Mouse (Mus musculus): ENCODE results near the gene Fam171a2.
"Not testable (repeated sequence)": the region's sequence is repeated elsewhere in the genome, so short reads cannot be mapped to it uniquely, and the experiment has no call there.

Fam171a2 gene

DNA sequence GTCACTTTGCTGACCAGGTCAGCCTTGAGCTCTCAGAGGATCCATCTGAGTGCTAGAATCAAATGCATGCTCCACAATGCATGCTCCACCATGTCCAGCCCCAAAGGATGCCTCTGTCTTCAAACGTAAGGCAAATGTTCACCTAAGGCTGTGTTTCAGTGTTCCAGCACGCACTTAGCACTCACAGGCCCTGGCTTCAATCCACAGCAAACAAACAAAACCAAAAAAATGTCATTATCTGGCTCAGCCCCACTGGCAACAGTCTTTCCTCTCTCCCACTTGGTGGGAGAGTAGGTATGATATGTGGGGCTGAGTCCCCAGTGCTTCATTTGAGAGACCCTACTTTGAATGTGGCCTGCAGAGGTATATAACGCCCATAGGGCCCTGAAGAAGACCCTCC lies 36.4 kb downstream of the Fam171a2 start:
- DNase-seq (ENCODE audit: low read depth, low spot score): no peak

- DNase-seq (ENCODE audit: low read depth, low spot score): not testable (repeated sequence)
These were observed 37.1 kb downstream of the Fam171a2 start for GRCm38 (mm10) chr11:102410345-102410744.

GRCm38 (mm10) chr11:102409795-102410330 lies 37.6 kb downstream of the Fam171a2 start:
- no peak for DNase-seq (ENCODE audit: low read depth, low spot score)

DNA sequence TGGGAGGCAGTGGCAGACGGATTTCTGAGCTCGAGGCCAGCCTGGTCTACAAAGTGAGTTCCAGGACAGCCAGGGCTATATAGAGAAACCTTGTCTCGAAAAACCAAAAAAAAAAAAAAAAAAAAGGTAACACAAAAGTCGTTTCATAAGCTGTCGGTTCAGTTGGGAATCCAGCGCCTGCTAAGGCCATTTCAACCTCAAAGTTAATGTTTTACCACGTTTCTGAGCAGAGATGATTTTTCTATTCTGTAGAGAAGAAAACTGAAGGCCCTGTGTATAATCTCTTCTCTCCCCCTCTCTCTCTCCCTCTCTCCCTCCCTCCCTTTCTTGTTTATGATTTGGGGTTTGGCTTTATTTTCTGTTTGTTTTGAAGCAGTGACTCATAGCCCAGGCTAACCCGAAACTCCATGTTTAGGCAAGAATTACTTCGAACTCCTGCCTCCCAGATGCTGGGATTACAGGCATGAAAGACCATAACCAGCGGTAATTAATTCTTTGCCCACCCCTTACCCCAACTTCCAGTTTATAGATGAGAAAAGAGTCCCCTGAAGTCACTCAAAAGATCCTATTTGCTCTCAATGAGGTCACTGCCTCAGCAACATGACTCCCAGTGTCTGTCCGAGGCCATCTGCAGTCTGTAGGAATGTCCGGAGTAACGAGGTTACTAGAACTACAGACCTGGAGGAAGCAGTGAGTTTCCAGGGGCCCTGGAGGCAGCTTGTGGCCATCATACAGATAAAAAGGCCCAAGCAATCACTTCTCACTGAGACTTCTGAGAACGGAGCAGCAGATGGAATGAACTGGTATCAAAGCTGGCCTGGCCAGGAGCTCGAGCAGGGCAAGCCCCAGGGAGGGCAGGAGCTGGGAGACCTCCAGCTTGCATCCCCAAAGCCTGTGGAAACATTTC lies 38.3 kb downstream of the Fam171a2 start:
- DNase-seq (ENCODE audit: low read depth, low spot score): no peak

- DNase-seq (ENCODE audit: low read depth, low spot score): peak; percentile 100
These were observed 39.1 kb downstream of the Fam171a2 start for GRCm38 (mm10) chr11:102408344-102408876.

DNA sequence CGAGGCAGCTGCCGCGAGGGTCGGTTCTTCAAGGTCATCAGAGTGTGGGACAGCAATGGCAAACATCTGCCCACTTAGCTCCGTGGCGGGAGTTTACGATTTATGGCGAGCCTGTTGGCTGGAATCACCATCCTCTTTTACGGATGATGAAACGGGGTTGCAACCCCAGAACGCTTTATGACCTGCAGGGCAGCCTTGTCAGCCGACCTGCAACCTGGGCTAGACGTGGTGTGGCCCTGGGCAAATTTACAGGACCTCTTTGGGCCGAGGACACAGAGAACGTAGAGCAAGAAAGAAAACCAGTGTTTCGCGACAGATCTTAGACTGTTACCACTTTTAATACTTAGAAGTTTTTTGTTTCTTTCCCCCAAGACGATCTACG lies 39.7 kb downstream of the Fam171a2 start, which contains the start of gene Slc25a39:
TSS of gene Slc25a39 (minus strand) at position 113 of the 382 bp plus-strand sequence.
- DNase-seq (ENCODE audit: low read depth, low spot score): no peak

- peak; percentile 94 for DNase-seq (ENCODE audit: low read depth, low spot score)
These were observed 40.3 kb downstream of the Fam171a2 start for GRCm38 (mm10) chr11:102406900-102407833.

DNA sequence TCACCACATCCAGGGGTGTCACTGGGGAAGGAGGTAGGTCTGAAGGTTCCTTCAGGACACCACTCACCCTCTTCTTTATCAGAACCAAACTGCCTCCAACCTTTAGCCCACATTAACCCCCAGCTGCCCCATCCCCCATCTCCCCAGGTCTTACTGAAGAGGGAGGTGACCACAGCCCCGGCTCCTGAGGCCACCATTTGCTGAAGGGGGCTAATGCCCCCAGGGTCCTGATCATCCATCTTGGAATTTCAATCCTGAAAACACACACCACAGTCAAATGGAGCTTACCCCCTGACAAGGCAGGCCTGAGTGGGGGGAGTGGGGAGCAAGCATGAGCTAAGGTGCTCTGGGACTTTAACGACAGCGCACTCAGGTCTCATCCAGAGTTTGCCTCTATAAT lies 41.1 kb downstream of the Fam171a2 start:
- DNase-seq (ENCODE audit: low read depth, low spot score): no peak

DNA sequence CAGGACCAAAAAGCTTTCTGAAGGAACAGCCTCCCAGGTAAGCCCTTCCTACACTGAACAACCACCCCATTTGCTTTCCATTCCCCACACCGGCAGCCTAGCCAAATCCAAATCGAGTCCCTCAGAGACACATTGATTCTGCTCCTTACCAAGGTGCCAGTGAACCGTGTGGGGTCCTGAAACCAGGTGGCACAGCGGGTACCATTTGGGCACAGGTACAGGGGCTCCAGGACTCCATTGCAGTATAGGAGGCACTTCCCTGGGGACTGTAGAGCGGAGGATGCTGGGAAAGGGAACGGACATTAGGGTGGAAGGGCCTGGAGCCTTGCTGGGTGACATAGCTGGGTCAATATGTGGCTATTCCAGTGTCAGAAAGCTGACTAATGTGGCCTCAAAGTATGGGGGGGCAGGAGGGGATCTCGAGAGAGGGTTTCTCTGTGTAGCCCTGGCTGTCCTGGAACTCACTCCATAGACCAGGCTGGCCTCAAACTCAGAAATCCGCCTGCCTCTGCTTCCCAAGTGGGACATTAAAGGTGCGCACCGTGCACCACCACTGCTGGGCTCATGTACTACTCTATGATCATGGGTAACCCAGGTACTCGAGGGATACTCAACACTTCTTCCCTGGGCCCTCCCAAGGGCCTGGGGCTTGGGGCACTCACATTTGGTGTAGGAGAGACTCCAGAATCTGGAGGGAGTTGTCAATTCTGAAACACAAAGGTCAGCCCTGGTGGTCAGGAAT lies 41.8 kb downstream of the Fam171a2 start:
- no peak for DNase-seq (ENCODE audit: low read depth, low spot score)

- no peak for DNase-seq (ENCODE audit: low read depth, low spot score)
These were observed 43.1 kb downstream of the Fam171a2 start for GRCm38 (mm10) chr11:102404161-102405010.

- DNase-seq (ENCODE audit: low read depth, low spot score): no peak
These were observed 43.8 kb downstream of the Fam171a2 start for GRCm38 (mm10) chr11:102403657-102404056.

GRCm38 (mm10) chr11:102401898-102402500 lies 45.5 kb downstream of the Fam171a2 start:
- DNase-seq (ENCODE audit: low read depth, low spot score): no peak

- DNase-seq (ENCODE audit: low read depth, low spot score): no peak
These were observed 46.9 kb downstream of the Fam171a2 start for GRCm38 (mm10) chr11:102400513-102401084.

GRCm38 (mm10) chr11:102399610-102400072 lies 47.8 kb downstream of the Fam171a2 start:
- peak; percentile 58 for DNase-seq (ENCODE audit: low read depth, low spot score)

- no peak for DNase-seq (ENCODE audit: low read depth, low spot score)
These were observed 48.4 kb downstream of the Fam171a2 start for GRCm38 (mm10) chr11:102399107-102399506.

GRCm38 (mm10) chr11:102398007-102398825 lies 49.3 kb downstream of the Fam171a2 start:
- peak; percentile 57 for DNase-seq (ENCODE audit: low read depth, low spot score)

- no peak for DNase-seq (ENCODE audit: low read depth, low spot score)
These were observed 50.8 kb downstream of the Fam171a2 start for GRCm38 (mm10) chr11:102396671-102397141.

DNA sequence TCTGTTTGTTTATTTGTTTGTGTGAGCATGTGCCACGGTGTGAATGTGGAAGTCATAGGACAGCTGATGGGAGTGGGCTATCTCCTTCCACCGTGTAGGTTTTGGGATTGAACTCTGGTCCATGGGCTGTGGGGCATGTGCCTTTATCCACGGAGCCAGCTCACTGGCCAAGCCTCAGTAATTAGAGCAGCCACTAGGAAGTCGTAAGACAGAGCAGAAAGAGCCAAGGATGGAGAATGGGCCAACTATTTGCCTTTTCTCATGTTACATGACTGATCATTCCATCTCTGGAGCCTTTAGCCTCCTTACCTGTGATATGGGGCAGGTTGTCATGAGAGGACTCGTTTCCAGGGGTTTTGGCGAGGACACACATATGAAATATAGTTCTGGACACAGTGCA lies 51.2 kb downstream of the Fam171a2 start:
- no peak for DNase-seq (ENCODE audit: low read depth, low spot score)
